Mouse (Mus musculus): ENCODE data around the gene Crat. TPM values are rescaled to one million over a fixed set of nuclear protein-coding genes. Genes with fewer than 3 reads are reported as not detected.

Crat gene
- polyA plus RNA-seq, 1 experiment from 2014 or later = 26.8 TPM

DNA sequence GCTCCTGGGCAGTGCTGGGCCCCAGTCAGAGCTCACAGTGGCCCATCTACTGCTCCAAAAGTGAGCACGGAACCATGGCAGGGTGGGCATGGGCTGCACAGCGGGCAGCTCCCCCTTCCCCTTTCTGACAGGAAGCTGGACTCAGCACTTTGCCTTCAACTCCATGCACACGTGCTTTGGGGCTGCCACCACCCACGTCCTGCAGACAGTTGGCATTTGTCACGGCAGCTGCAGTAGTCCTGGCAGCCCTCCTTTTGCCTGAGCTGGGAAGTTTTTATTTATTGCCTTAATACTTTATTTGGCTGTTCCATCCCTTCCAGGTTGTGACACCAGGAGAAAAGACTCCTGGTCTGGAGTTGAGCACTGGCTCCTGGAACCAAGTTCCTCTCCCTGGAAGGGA, 30.8 kb downstream of the Crat start:
- Histone ChIP-seq H3K4me1 (no peaks in the 10 kb centered on the region), H3K9me3 (replicated peaks) (no peaks in the 10 kb centered on the region), H3K4me2 (no peak overlapping the region), H3K4me3 (replicated peaks) (no peak overlapping the region), H3K36me3 (peaks cover 56% of the 10 kb centered on the region), H3K9ac (replicated peaks) (no peak overlapping the region), H3K27ac (replicated peaks) (no peak overlapping the region), H3K27me3 (replicated peaks) (no peaks in the 10 kb centered on the region)
- 78% methylated on average over 5 of the region's 5 CpGs for WGBS
- ATAC-seq (ENCODE audit: low FRiP score) = no peak

DNA sequence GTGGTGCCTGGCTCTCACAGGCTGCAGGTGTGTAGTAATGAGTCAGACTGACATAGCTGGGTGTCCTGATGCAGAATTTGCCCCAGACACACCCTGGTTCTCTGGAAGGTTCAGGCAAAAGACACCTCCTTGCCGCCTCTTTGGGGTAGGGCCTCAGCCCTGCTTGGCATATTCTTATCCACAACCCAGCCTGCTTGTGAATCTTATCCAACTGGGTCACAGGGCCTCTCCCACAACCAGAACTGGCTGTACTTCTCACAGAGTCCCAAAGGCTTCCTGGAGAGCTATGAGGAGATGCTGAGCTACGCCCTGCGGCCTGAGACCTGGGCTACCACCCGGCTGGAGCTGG, 34.3 kb downstream of the Crat start:
- Histone ChIP-seq H3K27ac (replicated peaks) (no peak overlapping the region), H3K4me3 (replicated peaks) (no peak overlapping the region), H3K36me3 (peaks cover 89% of the 10 kb centered on the region), H3K27me3 (replicated peaks) (no peaks in the 10 kb centered on the region), H3K9ac (replicated peaks) (no peak overlapping the region), H3K4me1 (no peaks in the 10 kb centered on the region), H3K9me3 (replicated peaks) (no peaks in the 10 kb centered on the region), H3K4me2 (no peak overlapping the region)
- 95% methylated on average over 4 of the region's 4 CpGs for WGBS
- ATAC-seq (ENCODE audit: low FRiP score) = no peak

DNA sequence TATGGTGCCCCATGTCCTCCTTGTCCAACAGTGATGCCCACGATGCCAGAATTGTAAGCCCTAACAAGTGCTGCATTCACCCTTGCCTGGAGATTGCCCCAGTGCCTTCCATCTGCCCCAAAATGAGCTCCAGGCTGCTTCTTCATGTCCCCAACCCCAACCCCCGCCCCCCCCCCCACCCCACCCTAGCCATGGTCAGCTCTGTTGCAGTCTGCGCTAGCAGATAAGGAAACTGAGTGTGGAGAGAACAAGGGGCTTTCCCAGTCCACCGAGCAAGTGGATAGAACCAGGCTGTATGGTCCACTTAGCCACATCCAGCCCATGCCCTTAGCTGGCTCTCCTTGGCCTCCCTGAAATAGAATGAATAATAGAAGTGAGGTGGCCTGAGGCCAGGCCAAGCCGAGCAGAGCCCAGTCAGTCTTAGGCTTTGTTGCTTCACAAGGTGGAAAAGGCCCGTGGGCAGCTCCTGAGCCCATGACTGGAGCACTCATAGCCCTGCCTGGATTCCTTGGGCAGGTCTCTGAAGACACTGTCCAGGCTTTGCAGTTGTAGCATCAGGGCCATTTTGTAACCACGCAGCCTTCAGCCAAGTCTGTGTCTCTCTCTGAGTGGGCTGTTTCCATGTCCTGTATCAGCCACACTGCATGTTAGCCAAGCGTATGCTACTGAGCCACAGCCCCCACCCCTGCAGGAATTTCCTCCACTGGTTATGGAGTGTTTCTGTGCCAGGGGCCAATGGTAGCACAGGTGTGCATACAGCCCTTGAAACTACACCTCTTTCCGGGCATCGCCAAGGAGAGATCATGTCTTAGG, 34.8 kb downstream of the Crat start:
- Histone ChIP-seq H3K9me3 (replicated peaks) (no peaks in the 10 kb centered on the region), H3K36me3 (peaks cover 93% of the 10 kb centered on the region), H3K4me1 (no peaks in the 10 kb centered on the region), H3K4me3 (replicated peaks) (no peak overlapping the region), H3K27ac (replicated peaks) (no peak overlapping the region), H3K27me3 (replicated peaks) (no peaks in the 10 kb centered on the region), H3K9ac (replicated peaks) (no peak overlapping the region), H3K4me2 (no peak overlapping the region)
- 93% methylated on average over 10 of the region's 10 CpGs for WGBS
- no peak for ATAC-seq (ENCODE audit: low FRiP score)

DNA sequence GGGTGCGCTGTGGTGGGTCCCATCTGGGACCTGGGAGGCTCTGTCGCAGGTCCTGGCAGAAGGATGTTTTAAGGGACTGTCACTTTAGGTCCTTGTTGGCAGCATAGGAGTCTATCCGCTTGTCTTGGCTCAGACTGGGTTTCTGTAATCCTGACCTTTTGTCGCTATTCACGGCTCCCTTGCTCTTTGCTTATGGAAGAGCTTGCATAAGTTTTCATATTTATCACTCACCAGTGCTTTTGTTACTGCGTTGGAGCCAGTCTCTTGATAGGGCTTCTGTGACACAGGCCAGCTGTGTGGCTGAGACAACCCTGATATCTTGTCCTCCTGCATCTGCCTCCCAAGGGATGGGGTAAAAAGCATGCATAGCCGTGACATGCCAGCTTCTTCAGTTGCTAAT, 36.3 kb downstream of the Crat start:
- Histone ChIP-seq H3K27me3 (replicated peaks) (no peaks in the 10 kb centered on the region), H3K36me3 (peaks cover 89% of the 10 kb centered on the region), H3K4me1 (no peaks in the 10 kb centered on the region), H3K9me3 (replicated peaks) (no peaks in the 10 kb centered on the region), H3K4me3 (replicated peaks) (no peak overlapping the region), H3K9ac (replicated peaks) (no peak overlapping the region), H3K4me2 (no peak overlapping the region), H3K27ac (replicated peaks) (no peak overlapping the region)
- ATAC-seq (ENCODE audit: low FRiP score) = no peak
- WGBS = 90% methylated on average over 7 of the region's 7 CpGs

DNA sequence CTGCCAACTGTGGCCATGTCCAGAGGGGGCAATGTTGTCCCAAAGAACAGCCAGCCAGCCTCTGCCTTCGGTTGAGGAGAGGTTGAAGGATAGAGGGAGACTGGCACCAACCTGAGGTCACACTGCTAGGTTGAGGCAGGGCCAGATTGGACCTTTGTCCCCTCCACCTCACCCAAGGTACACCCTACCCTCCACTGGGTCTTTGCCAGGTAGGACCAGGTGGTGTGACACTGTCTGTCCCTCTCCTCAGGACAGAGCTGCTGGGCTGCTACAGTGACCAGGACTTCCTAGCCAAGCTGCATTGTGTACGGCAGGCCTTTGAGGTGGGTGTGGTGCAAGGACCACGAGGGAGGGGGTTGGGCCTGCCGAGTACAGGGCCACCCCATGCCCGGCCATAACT, 37.9 kb downstream of the Crat start:
- no peak overlapping the region for H3K4me3 ChIP-seq (replicated peaks)
- no peak for ATAC-seq (ENCODE audit: low FRiP score)
- no peak overlapping the region for H3K27ac ChIP-seq (replicated peaks)
- no peak overlapping the region for H3K9ac ChIP-seq (replicated peaks)
- no peaks in the 10 kb centered on the region for H3K9me3 ChIP-seq (replicated peaks)
- no peaks in the 10 kb centered on the region for H3K27me3 ChIP-seq (replicated peaks)
- H3K36me3 ChIP-seq = peaks cover 88% of the 10 kb centered on the region
- no peaks in the 10 kb centered on the region for H3K4me1 ChIP-seq
- H3K4me2 ChIP-seq = no peak overlapping the region
- 92% methylated on average over 5 of the region's 5 CpGs for WGBS

DNA sequence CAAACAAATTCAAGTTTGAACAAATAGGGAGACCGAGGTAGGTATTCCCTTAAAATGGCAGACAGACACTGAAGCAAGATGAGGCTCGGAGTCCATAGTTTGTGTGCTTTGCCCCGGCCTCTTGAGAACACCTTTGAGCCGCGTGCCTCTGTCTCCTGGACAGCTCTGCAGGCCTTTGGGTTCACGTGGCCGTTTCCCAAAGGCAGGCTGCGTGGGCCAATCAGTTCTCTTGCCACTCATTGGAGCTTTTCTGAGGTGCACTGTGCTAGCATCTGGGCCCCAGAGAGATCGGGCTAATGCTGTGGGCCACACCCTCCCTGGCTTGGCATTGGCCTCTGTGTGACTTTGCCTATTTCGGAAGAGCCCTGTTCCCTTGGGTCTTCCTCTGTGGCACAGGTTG, 39.7 kb downstream of the Crat start:
- Histone ChIP-seq H3K27ac (replicated peaks) (no peak overlapping the region), H3K4me2 (no peak overlapping the region), H3K9ac (replicated peaks) (no peak overlapping the region), H3K27me3 (replicated peaks) (no peaks in the 10 kb centered on the region), H3K4me1 (no peaks in the 10 kb centered on the region), H3K4me3 (replicated peaks) (no peak overlapping the region), H3K36me3 (peaks cover 87% of the 10 kb centered on the region), H3K9me3 (replicated peaks) (no peaks in the 10 kb centered on the region)
- 96% methylated on average over 10 of the region's 10 CpGs for WGBS
- no peak for ATAC-seq (ENCODE audit: low FRiP score)

DNA sequence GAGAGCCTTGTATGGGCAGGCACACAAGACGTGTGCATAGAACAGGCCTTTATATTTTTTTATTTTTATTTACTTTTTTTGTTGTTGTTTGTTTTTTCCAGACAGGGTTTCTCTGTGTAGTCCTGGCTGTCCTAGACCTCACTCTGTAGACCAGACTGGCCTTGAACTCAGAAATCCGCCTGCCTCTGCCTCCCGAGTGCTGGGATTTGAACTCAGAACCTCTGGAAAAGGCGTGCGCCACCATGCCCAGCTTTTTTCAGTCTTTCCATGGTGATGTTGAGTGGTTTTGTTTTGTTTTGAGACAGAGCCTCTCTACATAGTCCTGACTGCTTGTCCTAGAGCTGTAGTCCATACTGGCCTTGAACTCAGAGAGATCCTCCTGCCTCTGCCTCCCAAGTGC, 42.9 kb downstream of the Crat start:
- H3K4me2 ChIP-seq = no peak overlapping the region
- no peak overlapping the region for H3K9ac ChIP-seq (replicated peaks)
- no peak overlapping the region for H3K27ac ChIP-seq (replicated peaks)
- no peaks in the 10 kb centered on the region for H3K4me1 ChIP-seq
- H3K9me3 ChIP-seq (replicated peaks) = no peaks in the 10 kb centered on the region
- H3K4me3 ChIP-seq (replicated peaks) = no peak overlapping the region
- ATAC-seq (ENCODE audit: low FRiP score) = no peak
- H3K27me3 ChIP-seq (replicated peaks) = no peaks in the 10 kb centered on the region
- H3K36me3 ChIP-seq = peaks cover 91% of the 10 kb centered on the region
- 94% methylated on average over 5 of the region's 5 CpGs for WGBS

DNA sequence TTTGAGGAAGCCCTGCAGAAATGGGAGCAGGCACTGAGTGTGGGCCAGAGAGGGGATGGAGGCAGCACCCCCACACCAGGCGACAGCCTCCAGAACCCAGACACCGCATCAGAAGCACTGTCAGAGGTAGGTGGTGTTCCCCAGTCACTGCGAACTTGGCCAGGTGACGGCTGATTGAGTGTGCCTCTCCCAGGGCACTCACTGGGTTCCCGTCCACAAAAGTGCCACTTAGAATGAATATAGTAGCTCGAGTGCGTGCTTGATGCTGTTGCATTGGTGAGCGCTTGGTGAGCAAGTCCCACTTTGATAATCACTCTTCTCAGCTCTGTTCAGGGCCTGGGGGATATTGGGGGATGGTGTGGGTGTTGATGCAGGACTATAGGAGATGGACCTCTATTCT, 44.1 kb downstream of the Crat start:
- Histone ChIP-seq H3K4me1 (no peaks in the 10 kb centered on the region; the same call in 1 of the 2 replicates), H3K4me3 (replicated peaks) (no peak overlapping the region), H3K27ac (replicated peaks) (no peak overlapping the region), H3K9me3 (replicated peaks) (no peaks in the 10 kb centered on the region), H3K27me3 (replicated peaks) (no peaks in the 10 kb centered on the region), H3K4me2 (no peak overlapping the region), H3K36me3 (peaks cover 84% of the 10 kb centered on the region), H3K9ac (replicated peaks) (no peak overlapping the region)
- 96% methylated on average over 8 of the region's 8 CpGs for WGBS
- ATAC-seq (ENCODE audit: low FRiP score) = no peak

DNA sequence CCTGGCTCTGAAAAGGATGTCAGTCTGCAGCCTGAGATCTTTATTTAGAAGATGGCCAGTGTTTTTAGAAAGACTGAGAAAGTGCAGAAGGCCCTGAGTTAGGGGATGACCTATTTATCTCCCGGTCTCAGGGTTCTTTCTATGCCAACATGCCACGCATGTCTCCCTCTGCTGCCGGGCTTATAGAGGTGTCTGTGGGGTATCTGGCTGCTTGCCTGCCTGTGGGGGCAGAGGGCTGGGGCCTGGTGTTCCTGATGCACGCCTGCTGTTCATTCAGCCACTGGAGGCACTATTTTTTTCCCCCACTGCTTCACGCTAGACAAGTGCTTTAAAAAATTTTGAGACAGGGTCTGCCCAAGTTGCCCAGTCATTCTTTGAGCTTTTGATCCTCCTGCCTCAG, 49.4 kb downstream of the Crat start:
- Histone ChIP-seq H3K27ac (replicated peaks) (no peak overlapping the region), H3K36me3 (peaks cover 39% of the 10 kb centered on the region)

DNA sequence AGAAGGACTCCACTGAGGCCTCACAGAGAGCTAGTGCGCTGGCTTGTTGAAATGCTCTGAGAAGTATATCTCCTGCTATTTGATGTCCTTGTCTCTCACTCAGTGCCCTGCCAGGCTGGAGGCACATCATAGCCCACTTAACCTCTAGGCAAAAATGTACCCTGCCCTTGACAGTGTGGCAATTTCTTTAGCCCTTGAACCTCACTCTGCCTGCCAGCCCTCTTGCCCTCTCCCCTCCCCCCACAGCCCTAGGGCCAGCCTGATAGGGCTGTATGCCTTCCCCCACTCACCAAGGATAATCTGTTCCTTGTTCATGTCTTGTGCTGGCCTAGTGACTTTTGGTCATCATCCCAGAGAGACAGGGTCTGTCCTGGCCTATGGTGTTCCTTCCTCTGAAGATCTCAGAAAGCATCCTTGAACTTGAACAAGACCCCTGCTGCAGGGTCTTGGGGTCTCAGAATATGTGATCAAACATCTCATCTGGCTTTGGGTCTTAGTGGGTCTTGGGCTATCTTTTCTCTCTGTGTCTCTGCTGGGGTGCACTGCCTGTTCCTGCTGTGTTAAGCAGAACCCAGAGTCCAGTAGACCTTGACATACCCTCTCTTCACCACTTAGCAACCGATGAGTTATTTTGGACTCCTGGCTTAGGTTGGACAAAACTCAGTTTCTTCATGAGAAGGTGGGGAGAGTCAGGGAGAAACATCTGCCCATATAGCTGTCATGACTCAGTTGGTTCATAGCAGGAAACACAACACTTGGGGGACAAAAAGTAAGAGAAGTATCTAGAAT, 50.1 kb downstream of the Crat start:
- H3K27me3 ChIP-seq (replicated peaks) = no peaks in the 10 kb centered on the region
- peak overlapping the region; percentile 94 for H3K4me3 ChIP-seq (replicated peaks)
- H3K27ac ChIP-seq (replicated peaks) = no peak overlapping the region
- H3K9me3 ChIP-seq (replicated peaks) = no peaks in the 10 kb centered on the region
- H3K36me3 ChIP-seq = peaks cover 32% of the 10 kb centered on the region
- peak overlapping the region; percentile 91 for H3K4me2 ChIP-seq
- 94% methylated on average over 2 of the region's 2 CpGs for WGBS
- H3K4me1 ChIP-seq = peaks cover 22% of the 10 kb centered on the region
- H3K9ac ChIP-seq (replicated peaks) = peak overlapping the region; percentile 91
- no peak for ATAC-seq (ENCODE audit: low FRiP score)

More for the DNA sequence above, 49.4 kb downstream of the Crat start:
- ATAC-seq (ENCODE audit: low FRiP score) = no peak
- Histone ChIP-seq H3K4me2 (no peak overlapping the region), H3K27me3 (replicated peaks) (no peaks in the 10 kb centered on the region), H3K9me3 (replicated peaks) (no peaks in the 10 kb centered on the region), H3K4me1 (peaks cover 22% of the 10 kb centered on the region), H3K4me3 (replicated peaks) (no peak overlapping the region), H3K9ac (replicated peaks) (no peak overlapping the region)
- WGBS = 69% methylated on average over 5 of the region's 5 CpGs

DNA sequence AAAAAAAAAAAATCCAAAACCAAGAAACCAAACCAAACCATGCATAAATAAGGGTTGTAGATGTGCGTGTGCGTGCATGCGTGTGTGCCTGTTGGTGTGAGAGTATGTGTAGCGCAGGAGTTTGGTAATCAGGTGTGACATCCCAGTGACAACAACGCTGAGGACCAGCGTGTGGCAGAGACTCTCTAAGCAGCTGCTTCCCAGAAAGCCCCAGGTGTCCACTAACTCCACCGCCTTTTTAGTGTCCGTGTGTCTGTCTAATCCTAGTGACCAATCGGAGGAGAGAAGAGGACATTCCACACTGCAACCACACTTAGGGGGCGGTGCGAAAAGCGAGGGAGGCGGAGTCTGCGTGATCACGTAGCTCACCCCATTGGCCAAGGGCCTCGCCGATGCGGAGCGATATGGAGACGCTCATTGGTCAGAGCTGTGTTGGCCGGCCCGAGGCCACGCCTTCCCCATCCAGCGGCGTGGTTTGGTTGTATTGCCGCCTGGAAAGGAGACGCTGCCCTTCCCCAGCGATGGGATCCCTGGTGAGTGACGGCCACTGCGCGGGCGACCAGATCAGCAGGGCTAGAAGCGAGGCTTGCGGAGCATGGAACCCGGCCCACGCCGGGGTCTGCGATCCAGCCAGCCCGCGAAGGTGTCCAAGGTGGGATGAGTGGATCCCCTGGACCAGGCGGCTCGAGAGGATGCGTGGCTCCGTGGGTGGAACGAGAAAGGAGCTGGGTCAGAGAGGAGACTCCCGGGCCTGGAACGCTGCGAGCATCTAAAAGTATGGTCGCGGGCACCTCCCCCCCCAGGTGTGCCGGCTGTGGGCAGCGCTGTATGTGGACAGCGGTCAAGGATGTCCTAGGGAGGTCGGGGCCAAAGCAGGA, 51.6 kb downstream of the Crat start, which contains the start of gene Miga2:
TSS of gene Miga2 (plus strand) at position 461 of the 878 bp plus-strand sequence.
- peak within 1 kb of the TSS; percentile 91 for H3K9ac ChIP-seq (replicated peaks)
- H3K4me3 ChIP-seq (replicated peaks) = peak within 1 kb of the TSS; percentile 94
- WGBS = under 1% methylated on average over 54 of the region's 54 CpGs
- H3K27ac ChIP-seq (replicated peaks) = peak within 1 kb of the TSS; percentile 86
- H3K27me3 ChIP-seq (replicated peaks) = no peaks in the 10 kb centered on the region
- peak; percentile 99 for ATAC-seq (ENCODE audit: low FRiP score)
- peak within 1 kb of the TSS; percentile 91 for H3K4me2 ChIP-seq
- H3K9me3 ChIP-seq (replicated peaks) = no peaks in the 10 kb centered on the region
- peaks cover 27% of the 10 kb centered on the region for H3K4me1 ChIP-seq
- peaks cover 18% of the 10 kb centered on the region for H3K36me3 ChIP-seq
